Mouse (Mus musculus) liver, adult 2 months (tissue): ENCODE results near the gene Ripor2.

Source experiments
- CTCF ChIP-seq: fragments of 200-500 bp; IDR thresholded peaks from 2 replicates; pipeline ENCODE4 v1.5.1; 2011; ENCODE audit warnings: low read depth, low read length, control low read depth
- POLR2A ChIP-seq: fragments of 200-500 bp; IDR thresholded peaks from 2 replicates; pipeline ENCODE4 v1.6.1; 2011; ENCODE audit warnings: low read length, control low read depth; ENCODE audit not compliant: insufficient read depth; ENCODE audit errors: extremely low read depth

- no peak for TF ChIP-seq CTCF
- TF ChIP-seq POLR2A: no peak
These were observed 21.0 kb downstream of the Ripor2 start for GRCm38 (mm10) chr13:24602978-24603377.
